Mouse (Mus musculus) heart, embryonic 15.5 days (tissue): ENCODE measurements around the gene Pls1. TPM values are rescaled to one million over a fixed set of nuclear protein-coding genes. Genes with fewer than 3 reads are reported as not detected.

Experiments
- ATAC-seq: fragments of 200-750 bp; cut with Nextera tagmentation; replicated peaks from 2 replicates; pipeline ENCODE4 v1.8.0; 2017; ENCODE audit warnings: low read depth, moderate TSS enrichment; ENCODE audit not compliant: insufficient number of reproducible peaks, insufficient read depth, low FRiP score
- H3K27ac ChIP-seq: fragments of 300-500 bp; sonication (generic); 2 replicates; pipeline ENCODE4 v1.5.1; 2015; ENCODE audit warnings: mild to moderate bottlenecking, inconsistent platforms
- H3K27me3 ChIP-seq: fragments of 300-500 bp; sonication (generic); 2 replicates; pipeline ENCODE4 v1.6.1; 2015; ENCODE audit warnings: inconsistent platforms
- H3K36me3 ChIP-seq: fragments of 300-500 bp; sonication (generic); 2 replicates; pipeline ENCODE4 v1.6.1; 2015; ENCODE audit warnings: mild to moderate bottlenecking, inconsistent platforms
- H3K4me1 ChIP-seq: fragments of 300-500 bp; sonication (generic); replicated peaks from 2 replicates; pipeline ENCODE4 v1.6.1; 2015; ENCODE audit warnings: inconsistent platforms
- H3K4me2 ChIP-seq: fragments of 300-500 bp; sonication (generic); 2 replicates; pipeline ENCODE4 v1.6.1; 2015; ENCODE audit warnings: inconsistent platforms, mild to moderate bottlenecking, moderate library complexity
- H3K4me3 ChIP-seq: fragments of 300-500 bp; sonication (generic); 2 replicates; pipeline ENCODE4 v1.5.1; 2015; ENCODE audit warnings: mild to moderate bottlenecking, inconsistent platforms
- H3K9ac ChIP-seq: fragments of 300-500 bp; sonication (generic); 2 replicates; pipeline ENCODE4 v1.6.1; 2015; ENCODE audit warnings: mild to moderate bottlenecking, inconsistent platforms
- H3K9me3 ChIP-seq: fragments of 300-500 bp; sonication (generic); replicated peaks from 2 replicates; pipeline ENCODE4 v1.6.1; 2016; ENCODE audit warnings: inconsistent platforms
- WGBS: fragments of 180-500 bp; shearing (Covaris S2); methylation state at CpG from one replicate; pipeline ENCODE4 v1.1.7; 2015; ENCODE audit warnings: mixed read lengths; 5-methylcytosine and 5-hydroxymethylcytosine counted together
- polyA plus RNA-seq: library from polyadenylated mRNA; unstranded; fragments of >200 nt; fragmentation: Nextera tagmentation; extraction: Ambion mirVana; gene quantifications from 2 replicates; pipeline ENCODE4 v1.2.1, GENCODE M21; 2015

Pls1 gene
- polyA plus RNA-seq, 1 experiment from 2014 or later = 1.0 TPM

DNA sequence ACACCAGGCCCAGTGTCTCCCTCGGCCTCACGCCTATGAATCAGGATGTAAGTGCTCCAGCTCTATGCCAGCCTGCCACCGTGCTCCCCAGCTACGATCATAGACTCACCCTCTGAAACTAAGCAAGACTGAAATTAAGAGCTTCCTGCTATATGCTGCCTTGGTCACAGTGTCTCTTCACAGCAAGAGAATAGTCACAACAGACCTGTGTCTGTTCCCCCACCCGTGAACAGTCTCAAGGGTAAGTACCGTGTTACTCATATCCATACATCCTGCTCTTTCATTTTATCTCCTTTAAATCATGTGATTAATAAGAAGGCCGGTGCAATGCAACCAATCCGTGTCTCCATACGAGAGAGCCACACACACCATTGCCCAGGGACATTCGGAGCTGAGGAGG is 9.4 kb downstream of the Pls1 start:
- no peak overlapping the region for H3K9ac ChIP-seq
- H3K36me3 ChIP-seq = no peaks in the 10 kb centered on the region
- no peak overlapping the region for H3K4me3 ChIP-seq
- H3K4me2 ChIP-seq = no peak overlapping the region
- no peaks in the 10 kb centered on the region for H3K4me1 ChIP-seq
- H3K27ac ChIP-seq = no peak overlapping the region
- ATAC-seq = no peak
- no peaks in the 10 kb centered on the region for H3K9me3 ChIP-seq
- WGBS = 86% methylated on average over 10 of the region's 10 CpGs
- H3K27me3 ChIP-seq = no peaks in the 10 kb centered on the region

DNA sequence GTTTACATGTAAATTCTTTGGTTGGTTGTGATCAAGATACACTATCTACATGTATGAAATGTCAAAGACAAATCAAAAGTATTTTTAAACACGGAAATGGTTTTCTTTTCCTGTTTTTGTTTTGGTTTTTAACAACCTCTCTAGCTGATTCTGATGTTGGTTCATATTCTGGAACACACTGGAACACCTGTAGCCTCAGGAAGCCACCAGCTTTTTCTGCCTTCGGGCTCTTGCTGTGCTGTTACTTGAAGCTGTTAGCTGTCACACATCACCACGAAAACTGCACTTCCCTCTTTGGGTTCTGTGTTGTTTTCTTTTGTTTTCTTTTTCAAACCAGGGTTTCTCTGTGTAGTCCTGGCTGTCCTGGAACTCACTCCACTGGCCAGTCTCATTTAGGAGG is 10.3 kb downstream of the Pls1 start:
- 59% methylated on average over 3 of the region's 3 CpGs for WGBS
- Histone ChIP-seq H3K27me3 (no peaks in the 10 kb centered on the region), H3K36me3 (no peaks in the 10 kb centered on the region), H3K4me3 (no peak overlapping the region), H3K4me1 (no peaks in the 10 kb centered on the region), H3K9ac (no peak overlapping the region), H3K4me2 (no peak overlapping the region), H3K27ac (no peak overlapping the region), H3K9me3 (no peaks in the 10 kb centered on the region)
- ATAC-seq = no peak

DNA sequence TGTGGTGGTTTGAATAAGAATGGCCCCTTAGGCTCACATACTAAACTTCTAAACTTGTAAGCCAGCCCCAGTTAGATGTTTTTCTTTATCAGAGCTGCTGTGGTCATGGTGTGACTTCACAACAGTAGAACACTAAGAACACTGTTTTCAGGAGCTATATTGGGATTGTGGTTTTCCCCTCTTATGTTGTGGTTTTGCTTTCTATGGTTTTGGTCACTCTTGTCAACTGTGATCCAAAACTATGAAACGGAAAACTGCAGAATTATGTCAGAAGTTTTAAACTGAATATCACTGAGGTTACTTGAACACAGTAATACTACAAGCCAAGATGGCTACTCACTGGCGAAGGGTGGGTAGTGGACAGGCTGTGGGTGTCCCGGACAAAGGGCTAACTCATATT is 12.4 kb downstream of the Pls1 start:
- 86% methylated on average over 3 of the region's 3 CpGs for WGBS
- Histone ChIP-seq H3K9ac (no peak overlapping the region), H3K4me1 (no peaks in the 10 kb centered on the region), H3K4me3 (no peak overlapping the region), H3K9me3 (no peaks in the 10 kb centered on the region), H3K36me3 (no peaks in the 10 kb centered on the region), H3K4me2 (no peak overlapping the region), H3K27me3 (no peaks in the 10 kb centered on the region), H3K27ac (no peak overlapping the region)
- no peak for ATAC-seq

DNA sequence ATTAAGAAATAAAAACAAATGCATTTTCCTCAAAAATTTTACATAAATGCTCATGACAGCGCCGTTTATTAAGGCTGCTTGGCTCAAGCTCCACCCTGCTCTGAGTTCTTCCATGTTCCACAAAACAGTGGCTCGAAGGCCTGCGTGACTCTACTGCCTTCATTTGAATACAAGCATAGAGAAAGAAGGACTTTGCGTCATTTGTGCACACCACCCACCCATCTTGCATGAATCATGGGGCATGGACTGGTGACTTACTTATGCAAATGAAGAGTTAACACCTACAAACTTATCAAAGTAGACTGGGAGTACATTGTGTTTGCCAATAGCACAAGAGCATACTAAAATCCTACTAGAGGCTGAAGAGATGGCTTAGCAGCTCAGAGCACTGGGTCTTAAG is 17.5 kb downstream of the Pls1 start:
- no peak for ATAC-seq
- Histone ChIP-seq H3K9me3 (no peaks in the 10 kb centered on the region), H3K36me3 (no peaks in the 10 kb centered on the region), H3K27me3 (no peaks in the 10 kb centered on the region), H3K4me2 (no peak overlapping the region), H3K27ac (no peak overlapping the region), H3K4me3 (no peak overlapping the region), H3K9ac (no peak overlapping the region), H3K4me1 (no peaks in the 10 kb centered on the region)
- 91% methylated on average over 5 of the region's 5 CpGs for WGBS

DNA sequence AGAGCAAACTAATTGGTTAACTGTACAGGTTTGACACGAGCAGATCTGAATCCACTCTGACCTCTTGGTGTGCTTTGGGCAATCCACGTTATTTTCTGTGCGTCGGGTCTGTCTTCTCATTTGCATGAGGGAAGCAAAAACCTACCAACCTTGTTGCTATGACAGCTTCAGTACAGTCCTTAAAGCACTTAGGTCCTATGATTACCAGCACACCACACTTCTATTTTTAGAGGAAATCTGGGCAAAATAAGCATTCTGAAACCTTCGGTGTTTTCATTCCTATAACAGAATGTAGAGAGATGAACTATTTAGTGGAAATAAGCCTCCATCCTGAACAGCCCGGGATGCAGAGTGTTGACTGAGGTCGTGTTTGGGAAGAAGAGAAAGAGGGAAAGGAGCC is 22.6 kb downstream of the Pls1 start:
- no peak overlapping the region for H3K9ac ChIP-seq
- no peak for ATAC-seq
- H3K4me3 ChIP-seq = no peak overlapping the region
- no peaks in the 10 kb centered on the region for H3K9me3 ChIP-seq
- H3K27me3 ChIP-seq = no peaks in the 10 kb centered on the region
- 71% methylated on average over 7 of the region's 7 CpGs for WGBS
- no peaks in the 10 kb centered on the region for H3K4me1 ChIP-seq
- no peaks in the 10 kb centered on the region for H3K36me3 ChIP-seq
- no peak overlapping the region for H3K4me2 ChIP-seq
- H3K27ac ChIP-seq = no peak overlapping the region

DNA sequence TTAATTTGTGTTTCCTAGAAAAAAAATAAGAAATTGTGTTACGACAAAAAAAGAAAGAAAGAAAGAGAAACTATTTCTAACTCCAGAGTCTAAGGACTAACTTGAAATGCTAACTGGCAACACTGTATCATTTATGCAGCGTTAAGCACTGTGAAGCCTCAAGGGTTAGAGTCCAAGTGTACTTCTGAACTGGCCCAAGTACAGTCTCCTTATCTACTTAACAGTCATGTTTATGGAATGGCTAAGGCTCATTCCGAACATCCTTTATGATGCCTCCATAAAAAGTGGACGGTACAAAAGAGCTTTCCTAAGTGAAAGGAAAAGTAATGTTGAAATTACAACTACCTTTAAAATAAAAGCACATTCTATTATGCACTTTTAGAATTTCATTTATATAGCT is 29.4 kb downstream of the Pls1 start:
- Histone ChIP-seq H3K36me3 (no peaks in the 10 kb centered on the region), H3K27me3 (no peaks in the 10 kb centered on the region), H3K4me1 (peaks cover 3% of the 10 kb centered on the region; the same call in 1 of the 2 replicates), H3K27ac (no peak overlapping the region), H3K4me2 (no peak overlapping the region), H3K4me3 (no peak overlapping the region), H3K9ac (no peak overlapping the region), H3K9me3 (no peaks in the 10 kb centered on the region)
- ATAC-seq = no peak
- WGBS = 63% methylated on average over 4 of the region's 4 CpGs

DNA sequence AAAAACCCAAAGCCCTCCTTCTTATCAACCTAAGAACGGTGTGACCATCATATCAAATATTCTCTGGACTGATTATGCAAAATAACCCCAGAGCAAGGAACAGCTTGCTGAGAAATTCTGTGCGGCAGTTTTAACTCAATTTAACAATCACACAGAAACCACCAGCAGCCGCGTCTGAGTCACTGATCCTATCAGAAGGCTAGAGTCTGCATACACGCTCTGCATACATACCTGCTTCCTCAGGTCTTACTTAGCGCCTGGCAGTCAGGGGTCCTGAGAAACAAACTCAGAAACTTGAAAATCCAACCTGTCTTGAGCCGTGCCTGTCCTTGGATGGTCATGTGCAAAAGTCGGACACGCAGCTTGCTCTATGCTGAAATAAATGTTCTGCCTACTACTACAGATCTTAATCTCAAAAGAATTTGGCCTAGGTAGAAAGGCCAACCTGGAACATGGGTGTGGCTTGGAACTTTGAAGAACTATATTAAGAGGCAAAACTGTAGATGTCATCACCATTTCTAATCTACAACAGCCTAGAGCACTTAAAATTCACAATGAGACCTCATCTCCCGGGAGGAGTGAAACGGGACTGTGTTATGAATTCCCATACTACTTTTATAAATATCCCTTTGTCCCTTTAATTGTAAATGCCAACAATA is 30.0 kb downstream of the Pls1 start:
- Histone ChIP-seq H3K36me3 (no peaks in the 10 kb centered on the region), H3K4me1 (peaks cover 3% of the 10 kb centered on the region; the same call in 1 of the 2 replicates), H3K9ac (no peak overlapping the region), H3K27me3 (no peaks in the 10 kb centered on the region), H3K4me3 (no peak overlapping the region), H3K9me3 (no peaks in the 10 kb centered on the region), H3K27ac (no peak overlapping the region), H3K4me2 (no peak overlapping the region)
- WGBS = 70% methylated on average over 11 of the region's 11 CpGs
- ATAC-seq = no peak

DNA sequence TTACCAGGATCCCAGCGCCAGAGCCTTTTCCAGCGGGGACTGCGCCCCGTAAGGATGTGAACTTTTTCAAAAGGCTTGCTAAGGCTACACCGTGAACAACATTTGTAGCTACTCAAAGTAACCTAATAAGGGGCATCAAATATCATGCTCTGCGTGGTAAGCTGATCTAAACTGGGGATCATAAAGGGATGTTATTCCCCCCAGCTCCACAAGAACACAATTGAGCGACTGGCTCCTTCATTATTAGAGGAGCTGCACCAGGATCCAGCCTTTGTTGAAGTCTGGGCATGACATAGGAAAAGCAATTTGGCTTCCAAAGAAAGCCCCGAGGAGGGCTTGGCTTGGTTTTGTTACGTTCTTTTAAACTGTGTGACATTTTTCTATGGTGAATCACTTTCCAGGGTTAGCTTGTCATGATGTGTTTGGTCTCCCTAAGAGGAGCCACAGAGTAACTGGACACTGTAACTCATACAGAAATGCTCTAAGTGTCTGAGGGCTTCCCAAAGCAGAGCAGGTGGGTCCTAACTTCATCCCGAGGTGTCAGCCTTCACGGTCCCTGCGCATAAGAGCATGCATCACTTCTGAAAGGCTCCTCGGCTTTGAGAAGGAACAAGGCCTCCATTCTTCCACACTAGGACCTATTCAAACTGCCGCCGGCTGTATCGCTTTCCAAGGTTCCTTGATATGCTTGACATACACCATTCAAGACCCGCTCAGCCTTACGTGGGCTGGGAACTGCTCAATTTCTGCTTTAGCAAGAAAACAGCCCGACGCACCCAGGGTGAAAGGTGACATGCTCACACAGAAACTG is 31.2 kb downstream of the Pls1 start:
- 69% methylated on average over 20 of the region's 20 CpGs for WGBS
- Histone ChIP-seq H3K4me3 (no peak overlapping the region), H3K36me3 (no peaks in the 10 kb centered on the region), H3K4me1 (peaks cover 3% of the 10 kb centered on the region; the same call in 1 of the 2 replicates), H3K4me2 (no peak overlapping the region), H3K27me3 (no peaks in the 10 kb centered on the region), H3K9ac (no peak overlapping the region), H3K9me3 (no peaks in the 10 kb centered on the region), H3K27ac (no peak overlapping the region)
- no peak for ATAC-seq

DNA sequence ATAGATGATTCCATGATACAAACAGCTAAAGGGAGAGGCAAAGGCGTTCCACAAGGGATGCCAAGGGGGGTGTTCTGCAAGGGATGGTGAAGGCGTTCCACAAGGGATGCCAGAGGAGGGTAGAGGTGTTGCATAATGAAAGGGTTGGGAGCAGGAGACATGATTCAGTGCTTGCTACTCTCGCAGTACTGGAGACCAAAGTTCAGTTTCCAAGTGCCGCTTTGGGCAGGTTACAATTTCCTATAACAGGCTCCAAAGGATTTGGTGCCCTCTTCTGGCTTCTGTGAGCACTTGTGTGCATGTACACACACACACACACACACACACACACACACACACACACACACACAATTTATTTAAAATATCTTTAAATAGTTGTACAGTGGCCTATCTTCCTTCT is 33.3 kb downstream of the Pls1 start:
- Histone ChIP-seq H3K27ac (no peak overlapping the region), H3K36me3 (no peaks in the 10 kb centered on the region), H3K9ac (no peak overlapping the region), H3K4me2 (no peak overlapping the region), H3K4me1 (peaks cover 3% of the 10 kb centered on the region; the same call in 1 of the 2 replicates), H3K27me3 (no peaks in the 10 kb centered on the region), H3K9me3 (no peaks in the 10 kb centered on the region), H3K4me3 (no peak overlapping the region)
- no peak for ATAC-seq
- WGBS = 93% methylated on average over 4 of the region's 4 CpGs

DNA sequence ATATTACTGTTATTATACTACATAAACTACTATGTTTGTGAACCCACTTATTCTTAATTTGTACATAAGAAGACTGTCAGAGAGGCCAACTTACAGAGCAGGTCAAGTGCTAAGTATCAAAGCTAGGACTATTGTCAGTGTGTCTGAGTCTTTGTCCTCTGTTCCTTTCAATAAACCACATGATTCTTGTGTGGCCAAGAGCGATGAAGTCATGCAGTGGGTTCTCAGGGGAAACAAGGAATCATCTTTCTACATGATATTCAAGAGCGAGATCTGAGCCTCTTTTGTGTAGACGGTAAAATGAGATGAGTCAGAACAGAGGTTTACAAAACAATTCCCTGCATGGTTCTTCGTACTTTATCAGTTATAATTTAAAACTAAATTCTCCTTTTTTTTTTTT is 35.5 kb downstream of the Pls1 start:
- no peaks in the 10 kb centered on the region for H3K27me3 ChIP-seq
- H3K4me1 ChIP-seq = no peaks in the 10 kb centered on the region
- no peak for ATAC-seq
- no peaks in the 10 kb centered on the region for H3K36me3 ChIP-seq
- no peak overlapping the region for H3K4me2 ChIP-seq
- no peak overlapping the region for H3K9ac ChIP-seq
- WGBS = 76% methylated on average over 4 of the region's 4 CpGs
- H3K27ac ChIP-seq = no peak overlapping the region
- H3K4me3 ChIP-seq = no peak overlapping the region
- no peaks in the 10 kb centered on the region for H3K9me3 ChIP-seq

DNA sequence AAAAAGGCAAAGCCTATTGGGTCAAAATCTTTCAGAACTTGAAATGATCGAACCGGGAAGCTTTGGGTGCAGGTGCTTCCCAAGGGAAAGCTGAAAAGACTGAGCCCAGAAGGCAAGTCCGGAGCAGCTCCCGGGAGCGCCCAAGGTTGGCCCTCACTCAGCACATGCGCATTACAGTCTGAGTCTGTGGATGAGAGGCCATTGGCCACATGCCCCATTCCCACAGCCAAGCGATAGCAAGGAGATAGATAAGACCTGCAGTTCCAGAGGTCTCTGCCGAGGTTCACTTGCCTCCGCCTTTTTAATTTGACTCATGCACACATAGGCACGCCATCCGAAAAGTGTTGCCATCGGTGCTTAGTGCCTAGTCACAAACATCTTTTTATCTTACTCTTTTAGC is 39.7 kb downstream of the Pls1 start:
- ATAC-seq = no peak
- Histone ChIP-seq H3K9me3 (no peaks in the 10 kb centered on the region), H3K4me1 (no peaks in the 10 kb centered on the region), H3K9ac (no peak overlapping the region), H3K4me2 (peak overlapping the region; percentile 26), H3K27ac (no peak overlapping the region), H3K36me3 (no peaks in the 10 kb centered on the region), H3K4me3 (no peak overlapping the region), H3K27me3 (no peaks in the 10 kb centered on the region)
- 50% methylated on average over 12 of the region's 12 CpGs for WGBS

DNA sequence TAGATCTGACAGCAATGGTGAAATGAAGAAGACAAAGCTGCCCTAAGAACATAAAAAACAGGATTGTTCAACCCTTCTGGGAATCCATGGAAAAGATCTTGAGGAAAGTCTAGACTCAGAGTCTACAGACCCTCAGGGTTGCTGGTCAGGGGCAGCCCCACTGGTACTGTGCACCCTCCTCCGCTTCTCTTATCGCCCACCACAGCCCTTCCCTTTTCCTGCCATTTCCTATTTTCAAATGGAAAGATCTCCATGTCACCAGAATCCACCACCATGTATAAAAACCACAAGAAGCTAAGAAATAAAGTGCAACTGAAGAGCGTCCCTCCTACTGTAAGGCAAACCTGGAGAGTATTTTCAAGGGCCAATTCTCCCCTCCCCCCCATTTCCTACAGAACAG is 41.3 kb downstream of the Pls1 start:
- WGBS = 68% methylated on average over 3 of the region's 3 CpGs
- Histone ChIP-seq H3K27me3 (no peaks in the 10 kb centered on the region), H3K36me3 (no peaks in the 10 kb centered on the region), H3K4me1 (no peaks in the 10 kb centered on the region), H3K9ac (no peak overlapping the region), H3K4me2 (no peak overlapping the region), H3K4me3 (no peak overlapping the region), H3K27ac (no peak overlapping the region), H3K9me3 (no peaks in the 10 kb centered on the region)
- no peak for ATAC-seq
